Mouse (Mus musculus): ENCODE results near the gene Leng1.
"Not testable (repeated sequence)": the region's sequence is repeated elsewhere in the genome, so short reads cannot be mapped to it uniquely, and the experiment has no call there.

The Leng1 gene

DNA sequence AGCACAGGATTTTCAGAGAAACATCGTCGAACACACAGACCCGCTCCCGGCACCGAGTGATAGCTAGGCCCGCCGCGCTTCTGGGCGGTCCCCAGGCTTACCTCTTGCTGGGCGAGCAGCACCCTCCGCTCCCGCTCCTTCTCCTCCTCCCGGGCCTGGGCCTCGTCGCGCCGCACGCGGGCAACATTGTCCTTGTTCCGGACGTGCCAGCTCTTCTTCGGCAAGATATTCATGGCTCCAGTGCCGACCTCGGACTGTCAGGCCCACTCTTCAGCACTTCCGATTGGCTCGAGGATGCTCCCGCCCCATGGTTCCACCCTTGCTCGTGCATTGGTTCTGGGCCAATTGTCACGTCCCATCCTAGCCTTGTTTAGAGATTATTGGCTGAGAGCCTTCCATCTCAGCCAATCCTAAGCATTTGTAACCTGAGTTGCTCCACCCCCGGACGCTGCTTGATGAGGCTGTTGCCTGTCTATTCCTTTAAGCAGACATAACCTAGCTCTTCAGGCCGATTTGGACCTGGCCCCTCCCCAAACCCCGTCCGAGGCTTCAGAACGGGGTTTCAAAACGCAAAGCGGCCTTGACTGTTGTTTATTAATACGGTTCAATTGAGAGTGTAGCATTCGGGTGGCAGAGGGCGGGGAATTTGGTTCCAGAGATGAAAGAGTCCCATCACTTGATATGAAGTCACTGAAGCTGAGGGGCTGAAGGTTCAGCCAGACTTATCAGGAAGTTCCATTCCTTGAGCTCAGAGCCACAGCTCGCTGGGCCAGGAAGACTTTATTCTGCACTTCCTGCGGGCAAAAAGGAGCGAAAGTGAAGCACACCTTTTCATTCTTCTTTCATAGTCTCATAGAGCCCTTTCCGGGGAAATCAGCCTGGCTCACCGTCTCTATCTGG is at the start of gene Leng1:
Gene Leng1, minus strand, starts transcription at position 626 of the 900 bp plus-strand sequence.
- DNase-seq (ENCODE audit: low read depth in 1 of 2, low spot score in 2 of 2) = peak; percentile 89 to 92

DNA sequence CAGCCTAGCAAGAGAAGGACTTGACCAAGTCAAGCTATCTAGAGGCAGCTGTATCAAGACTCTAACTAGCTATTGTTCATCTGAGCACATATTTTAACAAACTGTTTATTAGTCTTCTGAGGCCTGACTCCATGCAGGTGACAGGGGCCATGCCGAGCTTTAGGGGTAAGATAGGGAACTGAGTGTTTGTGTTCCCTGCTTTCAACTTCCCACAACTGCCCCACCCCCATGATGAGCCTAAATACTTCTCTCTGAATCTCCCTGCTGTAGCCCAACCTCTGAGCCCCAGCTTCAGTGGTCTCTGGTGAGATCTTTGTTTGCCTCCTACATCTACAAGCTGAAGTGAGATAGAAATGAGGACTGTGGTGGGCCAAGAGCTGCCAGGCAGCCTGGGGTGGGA is 49.6 kb upstream of the Leng1 start:
- DNase-seq (ENCODE audit: low read depth in 1 of 2, low spot score in 2 of 2) = no peak

DNA sequence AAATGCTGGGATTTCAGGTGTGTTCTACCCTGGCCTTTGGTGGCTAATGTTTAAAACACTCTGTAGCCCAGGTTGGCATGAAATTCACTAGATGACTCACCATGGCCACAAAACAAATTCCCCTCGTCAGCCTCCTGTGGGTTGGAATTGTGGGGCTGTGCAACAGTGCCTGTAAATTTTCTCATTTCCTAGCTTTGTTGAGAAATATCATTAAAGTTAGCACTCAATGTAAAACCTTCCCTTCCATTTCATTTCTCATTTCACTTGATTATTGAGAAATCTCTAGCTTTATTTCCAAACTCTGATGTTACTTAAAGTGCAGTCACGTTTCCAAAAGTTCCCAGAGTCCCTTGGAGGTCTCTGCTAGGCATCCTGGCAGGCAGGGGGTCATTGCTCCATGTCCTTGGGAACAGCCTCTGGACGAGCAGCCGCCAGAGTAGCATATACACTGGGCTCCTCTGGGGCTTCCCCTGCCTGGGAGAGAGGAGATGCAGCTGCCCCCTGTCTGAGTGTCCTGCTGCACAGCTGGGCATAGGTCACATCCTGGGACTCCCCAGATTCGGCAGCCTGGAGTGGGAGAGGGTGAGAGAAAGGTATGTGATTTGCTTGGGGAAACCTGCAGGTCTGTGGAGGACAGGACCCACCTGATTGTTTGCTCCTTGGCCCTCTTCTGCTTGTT is 46.8 kb upstream of the Leng1 start:
- peak in 1 of 2 experiments; percentile 13 for DNase-seq (ENCODE audit: low read depth in 1 of 2, low spot score in 2 of 2)

- DNase-seq (ENCODE audit: low read depth in 1 of 2, low spot score in 2 of 2) = no peak
These were observed 43.4 kb upstream of the Leng1 start for GRCm38 (mm10) chr7:3709000-3709399.

DNA sequence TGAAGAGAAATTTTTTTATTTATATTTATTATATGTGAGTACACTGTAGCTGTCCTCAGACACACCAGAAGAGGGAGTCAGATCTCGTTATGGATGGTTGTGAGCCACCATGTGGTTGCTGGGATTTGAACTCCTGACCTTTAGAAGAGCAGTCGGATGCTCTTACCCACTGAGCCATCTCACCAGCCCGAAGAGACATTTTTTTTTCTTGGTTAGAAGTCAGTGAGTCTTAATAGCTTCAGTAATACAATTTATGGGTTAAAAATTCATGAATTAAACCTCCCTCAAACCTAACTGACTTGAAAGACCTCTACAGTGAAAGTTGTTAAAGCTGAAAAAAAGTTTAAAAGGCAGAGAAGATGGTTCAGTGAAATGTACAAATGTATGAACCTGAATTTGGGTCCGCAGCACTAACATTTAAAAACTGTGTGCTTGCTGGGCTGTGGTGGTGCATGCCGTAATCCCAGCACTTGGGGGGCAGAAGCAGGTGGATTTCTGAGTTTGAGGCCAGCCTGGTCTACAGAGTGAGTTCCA is 42.9 kb upstream of the Leng1 start:
- not testable (repeated sequence) for DNase-seq (ENCODE audit: low read depth in 1 of 2, low spot score in 2 of 2)

DNA sequence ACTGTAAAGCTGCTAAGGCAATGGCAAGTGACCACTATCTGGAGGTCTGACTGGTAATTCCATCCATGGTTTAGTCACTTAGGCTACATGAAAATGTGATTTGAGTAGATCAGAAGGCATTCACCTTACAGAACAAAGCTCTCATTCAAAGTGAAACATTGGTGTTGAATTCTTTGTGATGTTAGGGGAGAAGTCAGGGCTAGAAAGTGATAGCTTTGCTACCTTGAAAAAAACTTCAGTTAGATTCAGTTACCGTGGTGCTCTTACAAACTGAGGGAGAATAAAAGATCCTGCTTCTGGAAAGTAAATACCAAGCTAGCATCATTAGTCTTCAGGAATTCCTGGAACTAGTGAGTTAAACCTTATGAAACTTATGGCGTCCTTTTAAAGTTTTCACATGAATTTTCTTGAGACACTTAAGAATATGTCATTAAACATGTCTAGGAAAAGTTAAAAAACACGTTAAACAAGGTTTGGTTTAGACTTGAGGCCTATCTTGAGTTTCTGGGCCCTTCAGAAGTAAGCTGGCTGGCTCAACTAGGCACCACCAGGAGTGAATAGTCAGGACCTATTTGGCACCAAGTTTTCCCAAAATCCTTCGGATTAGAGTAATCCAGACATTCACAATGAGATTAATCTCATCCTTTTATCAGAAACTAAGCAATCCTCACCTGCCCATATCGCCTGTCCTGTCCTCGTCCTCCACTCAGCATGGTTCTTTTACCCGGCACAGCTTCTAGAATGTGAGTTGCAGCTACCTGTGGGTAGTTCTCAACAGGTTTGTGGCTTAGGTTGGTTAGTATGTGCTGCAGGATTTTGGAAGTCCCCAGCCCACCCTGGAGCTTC is 42.2 kb upstream of the Leng1 start:
- no peak for DNase-seq (ENCODE audit: low read depth in 1 of 2, low spot score in 2 of 2)

DNA sequence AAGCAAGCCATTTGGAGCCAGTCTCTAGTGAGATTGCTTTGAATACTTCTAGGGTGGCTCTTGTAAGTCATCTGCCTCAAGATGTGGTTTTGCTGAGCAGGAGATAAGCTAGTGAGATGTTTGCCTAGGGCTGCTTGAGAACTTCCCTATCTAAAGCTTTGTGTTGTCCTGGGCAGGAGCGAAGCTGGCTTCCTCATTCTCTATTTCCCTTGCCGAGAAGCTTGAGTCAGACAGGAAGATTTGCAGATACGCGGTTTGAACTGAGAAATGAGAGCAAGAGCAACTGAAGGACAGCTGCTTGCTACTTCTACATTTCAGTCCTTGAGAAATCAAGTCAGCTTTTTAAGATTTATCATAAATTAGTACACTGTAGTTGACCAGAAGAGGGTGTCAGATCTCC is 41.4 kb upstream of the Leng1 start:
- peak; percentile 58 to 67 for DNase-seq (ENCODE audit: low read depth in 1 of 2, low spot score in 2 of 2)

DNA sequence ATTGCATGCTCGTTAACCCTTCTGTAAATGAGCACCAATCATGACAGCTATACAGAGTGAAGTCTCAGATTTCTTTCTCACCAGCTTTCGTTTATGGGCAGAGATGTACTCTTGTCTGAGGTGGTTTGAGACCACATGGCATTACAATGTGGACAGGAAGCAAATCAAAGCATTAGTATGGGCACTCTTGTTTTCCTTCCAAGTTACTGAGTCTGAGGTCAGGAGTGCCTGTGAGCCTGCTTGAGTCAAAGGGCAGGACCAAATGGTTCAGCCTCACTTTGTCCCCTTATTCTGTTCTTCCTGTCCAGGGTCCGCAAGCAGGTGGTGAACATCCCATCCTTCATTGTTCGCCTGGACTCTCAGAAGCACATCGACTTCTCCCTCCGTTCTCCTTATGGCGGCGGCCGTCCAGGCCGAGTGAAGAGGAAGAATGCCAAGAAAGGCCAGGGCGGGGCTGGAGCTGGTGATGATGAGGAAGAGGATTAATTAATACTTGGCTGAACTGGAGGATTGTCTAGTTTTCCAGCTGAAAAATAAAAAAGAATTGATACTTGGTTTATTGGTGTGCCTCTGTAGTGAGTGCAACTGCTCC is 40.8 kb upstream of the Leng1 start:
- DNase-seq (ENCODE audit: low read depth in 1 of 2, low spot score in 2 of 2) = peak in 1 of 2 experiments; percentile 16

- DNase-seq (ENCODE audit: low read depth in 1 of 2, low spot score in 2 of 2) = no peak
These were observed 40.3 kb upstream of the Leng1 start for GRCm38 (mm10) chr7:3705911-3706310.

DNA sequence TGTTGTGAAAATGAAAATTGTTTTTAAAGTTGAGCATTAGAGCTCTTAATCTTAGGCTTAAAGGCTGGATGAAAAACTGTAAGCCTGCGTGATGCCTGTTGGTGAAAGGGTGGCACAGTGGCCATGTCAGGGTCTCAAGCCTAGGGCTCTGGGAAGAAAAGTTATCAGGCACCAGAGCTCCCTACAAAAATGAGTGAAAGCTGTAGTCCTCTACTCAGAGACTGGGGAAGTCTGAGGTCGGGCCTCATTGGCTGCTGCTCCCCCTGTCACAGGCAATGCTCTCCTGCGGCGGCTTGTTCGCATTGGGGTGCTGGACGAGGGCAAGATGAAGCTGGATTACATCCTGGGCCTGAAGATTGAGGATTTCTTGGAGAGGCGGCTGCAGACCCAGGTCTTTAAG is 39.8 kb upstream of the Leng1 start:
- DNase-seq (ENCODE audit: low read depth in 1 of 2, low spot score in 2 of 2) = not testable (repeated sequence)

DNA sequence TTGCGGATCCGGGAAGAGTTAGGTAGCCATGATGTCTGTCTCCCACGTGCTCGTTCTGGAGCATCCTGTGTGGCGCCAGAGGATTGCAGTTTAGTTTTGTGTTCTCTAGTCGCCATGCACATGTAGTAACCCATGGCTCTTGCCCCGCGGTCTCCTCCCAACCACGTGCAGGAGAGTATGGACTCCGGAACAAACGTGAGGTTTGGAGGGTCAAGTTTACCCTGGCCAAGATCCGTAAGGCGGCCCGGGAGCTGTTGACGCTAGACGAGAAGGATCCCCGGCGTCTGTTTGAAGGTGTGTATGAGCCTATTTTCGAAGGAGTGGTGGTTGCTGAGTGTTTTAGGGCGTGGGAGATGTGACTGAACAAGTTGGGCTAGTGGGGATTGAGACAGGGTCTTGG is 38.8 kb upstream of the Leng1 start:
- no peak for DNase-seq (ENCODE audit: low read depth in 1 of 2, low spot score in 2 of 2)

DNA sequence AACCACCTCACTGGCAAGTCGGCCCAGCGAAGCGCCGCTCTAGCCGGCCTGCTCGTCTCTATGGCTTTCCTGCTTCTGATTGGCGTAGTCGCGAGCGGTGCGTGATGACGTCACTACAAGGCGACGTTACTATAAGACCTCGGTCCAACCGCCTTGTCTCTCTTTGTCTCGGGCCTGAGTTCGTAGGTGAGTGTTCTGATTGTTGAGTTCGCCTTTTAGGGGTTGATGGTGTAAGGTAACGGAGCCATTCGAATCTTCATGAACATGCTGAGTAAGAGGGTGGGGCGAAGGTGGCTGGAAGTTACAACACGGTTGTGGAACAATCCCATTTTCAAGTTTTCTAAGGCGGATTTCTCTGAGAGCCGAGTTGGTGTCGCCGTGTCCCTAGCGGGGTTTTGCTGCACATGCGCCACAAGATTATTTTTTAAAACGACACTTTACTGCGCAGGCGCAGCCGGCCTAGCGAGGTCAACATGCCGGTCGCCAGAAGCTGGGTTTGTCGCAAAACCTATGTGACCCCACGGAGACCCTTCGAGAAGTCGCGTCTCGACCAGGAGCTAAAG is 38.3 kb upstream of the Leng1 start, which contains the start of gene Rps9:
Gene Rps9, plus strand, starts transcription at position 115 of the 563 bp plus-strand sequence.
- peak; percentile 87 to 91 for DNase-seq (ENCODE audit: low read depth in 1 of 2, low spot score in 2 of 2)

DNA sequence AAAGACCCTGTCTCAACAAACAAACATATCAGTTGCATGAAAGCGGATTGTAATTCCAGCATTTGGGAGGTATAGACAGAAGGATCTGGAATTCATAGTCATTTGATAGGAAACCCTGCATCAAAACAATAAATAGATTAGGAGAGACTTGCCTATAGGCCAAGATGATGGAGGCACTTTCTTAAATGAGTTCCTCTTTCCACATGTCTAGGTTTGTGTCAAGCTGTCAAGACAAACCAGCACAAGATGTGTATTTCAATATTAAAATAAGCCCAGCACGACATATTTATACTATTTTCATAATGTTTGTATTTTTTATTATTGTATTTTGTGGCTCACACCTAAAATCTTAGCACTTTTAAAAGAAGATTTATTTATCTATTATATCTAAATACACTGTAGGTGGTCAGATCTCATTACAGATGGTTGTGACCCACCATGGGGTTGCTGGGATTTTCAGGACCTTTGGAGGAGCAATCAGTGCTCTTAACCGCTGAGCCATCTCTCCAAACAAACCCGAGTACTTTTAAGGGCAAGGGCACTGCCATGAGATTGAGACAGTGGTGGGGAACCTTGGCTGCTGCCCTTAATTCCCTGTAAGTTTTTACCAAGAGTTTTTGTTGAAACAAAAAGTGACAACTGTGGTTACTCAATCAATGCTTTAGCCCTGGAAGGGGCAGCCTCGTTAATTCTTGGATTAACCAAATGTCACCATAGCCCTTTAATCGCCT is 37.7 kb upstream of the Leng1 start:
- DNase-seq (ENCODE audit: low read depth in 1 of 2, low spot score in 2 of 2) = no peak

DNA sequence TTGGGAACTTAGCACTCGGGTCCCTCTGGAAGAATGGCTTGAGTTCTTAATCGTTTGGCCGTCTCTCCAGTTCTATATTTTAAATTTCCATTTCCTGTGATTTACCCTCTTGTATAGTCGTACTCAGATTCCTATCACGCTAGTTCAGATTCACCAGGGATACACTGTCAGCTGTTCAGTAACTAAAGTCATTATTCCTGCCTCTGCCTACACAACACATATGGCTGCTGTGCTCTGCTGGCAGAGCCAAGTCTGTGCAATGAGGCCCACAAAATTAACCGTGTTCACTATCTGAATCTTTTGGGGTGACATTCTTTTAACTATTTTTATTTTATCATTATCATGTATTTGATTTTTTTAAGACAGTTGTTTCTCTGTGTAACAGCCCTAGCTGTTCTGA is 32.8 kb upstream of the Leng1 start:
- no peak for DNase-seq (ENCODE audit: low read depth in 1 of 2, low spot score in 2 of 2)

GRCm38 (mm10) chr7:3694949-3695305 is 29.3 kb upstream of the Leng1 start:
- peak in 1 of 2 experiments; percentile 1 for DNase-seq (ENCODE audit: low read depth in 1 of 2, low spot score in 2 of 2)

- peak; percentile 33 to 57 for DNase-seq (ENCODE audit: low read depth in 1 of 2, low spot score in 2 of 2)
These were observed 28.7 kb upstream of the Leng1 start for GRCm38 (mm10) chr7:3694076-3694948.

GRCm38 (mm10) chr7:3693809-3694075 is 28.1 kb upstream of the Leng1 start:
- no peak for DNase-seq (ENCODE audit: low read depth in 1 of 2, low spot score in 2 of 2)

DNA sequence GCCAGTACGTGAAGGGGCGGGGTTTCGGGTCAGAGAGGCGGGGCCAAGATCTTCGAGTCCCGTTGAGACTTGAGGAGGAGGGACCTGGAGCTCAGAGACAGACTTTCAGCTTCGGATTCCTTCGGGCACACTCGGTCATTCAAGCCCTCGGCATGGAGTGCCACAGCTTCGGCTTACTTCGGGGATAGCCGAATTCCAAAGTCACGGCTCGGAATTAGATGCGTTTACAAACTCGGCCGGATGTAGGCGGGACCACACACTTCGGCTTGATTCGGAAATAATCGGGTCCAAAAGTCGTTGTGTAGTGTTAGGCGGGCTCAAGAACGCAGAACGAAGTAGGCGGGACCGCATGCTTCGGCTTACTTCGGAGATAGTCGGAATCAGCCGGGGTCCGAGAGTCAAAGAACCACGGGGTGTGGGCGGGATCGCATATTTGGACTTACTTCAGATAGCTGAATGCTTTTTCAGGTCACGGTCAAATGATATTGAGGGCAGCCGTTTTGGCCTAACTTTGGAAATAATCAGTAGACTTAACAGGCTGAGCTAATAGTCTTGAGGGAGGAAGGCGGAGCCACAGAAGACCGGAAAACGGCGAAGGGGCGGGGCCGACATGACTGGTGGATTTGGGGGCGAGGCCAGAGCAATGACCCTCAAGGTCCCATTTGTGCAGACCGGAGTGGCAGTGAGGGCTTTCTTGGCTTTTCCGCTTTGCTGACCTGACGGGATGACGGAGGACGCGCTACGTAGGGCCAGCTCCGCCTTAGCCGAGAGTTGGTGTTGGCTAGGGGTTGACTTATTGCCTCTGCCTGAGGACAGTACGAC is 27.6 kb upstream of the Leng1 start, which contains the start of gene Mboat7:
Gene Mboat7, minus strand, starts transcription at position 537 of the 822 bp plus-strand sequence.
- peak; percentile 89 to 95 for DNase-seq (ENCODE audit: low read depth in 1 of 2, low spot score in 2 of 2)

All from monocyte, adult 2 months (primary cell).